Comparison of ENCODE assay signal across 20 mouse cellular contexts in the genomic region with DNA sequence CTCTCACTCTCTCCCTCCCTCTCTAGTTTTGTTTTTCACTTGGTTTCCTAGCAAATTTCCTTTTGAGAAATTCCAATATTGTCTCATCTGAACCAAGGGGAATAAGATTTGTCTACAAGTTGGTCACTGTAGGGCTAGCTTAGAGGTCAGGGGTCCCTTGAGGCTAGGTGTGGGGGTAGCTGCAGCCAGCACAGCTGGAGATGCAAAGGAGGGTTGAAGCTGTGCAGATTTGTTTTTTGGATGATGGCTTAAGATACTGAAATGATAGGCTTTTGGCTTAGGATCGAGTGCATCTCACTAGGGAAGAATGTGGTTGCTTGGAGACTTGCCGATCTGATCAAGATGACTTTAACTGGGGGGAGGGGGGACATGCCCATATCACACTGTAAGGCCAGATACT.
DNase-seq lines count a peak whose midpoint lies in the region; TF ChIP-seq lines count a peak whose summit lies in the region.
"Had no signal": no experiment of that assay in that cellular context is flagged by ENCODE, and none has a peak within 500 bp of the region (broad histone marks: within the 10 kb centered on the region; RNA-seq: fewer than 3 reads in every experiment).

No protein-coding gene starts in this region.

- no peak for TF ChIP-seq CTCF in gastrocnemius, adult 2 months (IDR thresholded peaks at IDR 0.05)

- intact Hi-C loops in heart, postnatal 25 days (cut with DNase I): no loop called here
- intact Hi-C loops in gastrocnemius, adult 2 months (cut with DNase I): no loop called here
- intact Hi-C loops in gastrocnemius, postnatal 14 days (cut with DNase I; ENCODE audit: low total_unique reads): no loop called here
- intact Hi-C loops in left cerebral cortex, postnatal 14 days (cut with DNase I): no loop called here

- peak; percentile 85 for DNase-seq in heart, adult 11 months
- no peak for DNase-seq in heart, postnatal 25 days (ENCODE audit: low spot score)
- DNase-seq in gastrocnemius, adult 18-20 months (ENCODE audit: low spot score): peak; percentile 46
- peak; percentile 58 for DNase-seq in gastrocnemius, adult 2 months
- peak; percentile 45 for DNase-seq in gastrocnemius, postnatal 14 days
- DNase-seq in adrenal gland, postnatal 14 days: no peak
- DNase-seq in kidney, adult 9 months: no peak
- no peak for DNase-seq in left cerebral cortex, postnatal 14 days (ENCODE audit: low spot score in 2 of 2)
- DNase-seq: adrenal gland, adult 2 months; adrenal gland, postnatal 25 days; cerebellum, adult 11-12 months; cerebellum, adult 8-10 months; cerebellum, postnatal 25 days; kidney, adult 11 months had no signal

- no peak overlapping the region for H3K4me3 ChIP-seq in gastrocnemius, adult 2 months
- H3K4me3 ChIP-seq: embryonic facial prominence, embryonic 13.5 days; forebrain, embryonic 10.5 days; heart, embryonic 10.5 days; hindbrain, embryonic 10.5 days; hindbrain, embryonic 13.5 days; intestine, embryonic 15.5 days had no signal

- H3K27ac ChIP-seq in gastrocnemius, adult 2 months: peak overlapping the region; percentile 20; the same call in 1 of the 2 replicates
- H3K27ac ChIP-seq: embryonic facial prominence, embryonic 13.5 days; forebrain, embryonic 10.5 days; heart, embryonic 10.5 days; hindbrain, embryonic 10.5 days; hindbrain, embryonic 13.5 days; intestine, embryonic 15.5 days had no signal

Comparison
In these comparisons a context has a peak if more than half of its experiments do, and no peak if none do; other contexts are left out.
1. DNase-seq: peak in heart, adult 11 months (single experiment), gastrocnemius, adult 18-20 months (single experiment), gastrocnemius, adult 2 months (single experiment) and gastrocnemius, postnatal 14 days (single experiment); none in heart, postnatal 25 days (single experiment), adrenal gland, postnatal 14 days (single experiment), kidney, adult 9 months (single experiment) and left cerebral cortex, postnatal 14 days (0 of 2).